Mouse (Mus musculus) frontal cortex, adult (tissue): Measurements from ENCODE around the gene Cinp.
A peak's percentile ranks its signal among the peaks of the same experiment; 100 is the strongest.
"Not testable (repeated sequence)": the region's sequence is repeated elsewhere in the genome, so short reads cannot be mapped to it uniquely, and the experiment has no call there.

Source experiments
- ATAC-seq: cut with Nextera tagmentation; 2 replicates; pipeline ENCODE4 v1.9.2; 2017; ENCODE audit warnings: mild to moderate bottlenecking, moderate library complexity, mixed read lengths; ENCODE audit not compliant: low TSS enrichment

Cinp gene

GRCm38 (mm10) chr12:110860293-110860692 lies 28.7 kb downstream of the Cinp start:
- no peak for ATAC-seq

GRCm38 (mm10) chr12:110858681-110859080 lies 30.3 kb downstream of the Cinp start:
- not testable (repeated sequence) for ATAC-seq

DNA sequence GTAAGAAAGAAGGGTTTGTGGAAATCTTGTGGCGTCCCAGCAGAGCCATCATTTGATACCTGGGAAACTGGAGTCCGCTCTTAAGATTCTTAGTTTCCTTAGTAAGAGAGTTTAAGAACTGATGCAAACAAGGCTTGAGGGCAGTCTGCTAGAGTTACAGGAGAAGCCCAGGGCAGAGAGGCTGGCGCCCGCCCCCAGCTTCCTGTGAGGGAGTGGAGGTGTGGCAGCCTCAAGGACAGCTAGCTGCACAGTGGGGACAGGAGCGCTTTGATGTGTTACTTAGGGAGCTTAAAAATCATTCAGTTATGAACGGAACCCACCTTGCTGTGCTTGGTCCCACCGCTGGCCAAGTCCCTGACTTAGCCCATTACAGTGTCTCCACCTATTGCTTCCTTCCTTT lies 31.7 kb downstream of the Cinp start:
- no peak for ATAC-seq

GRCm38 (mm10) chr12:110854786-110855737 lies 33.9 kb downstream of the Cinp start:
- no peak for ATAC-seq

DNA sequence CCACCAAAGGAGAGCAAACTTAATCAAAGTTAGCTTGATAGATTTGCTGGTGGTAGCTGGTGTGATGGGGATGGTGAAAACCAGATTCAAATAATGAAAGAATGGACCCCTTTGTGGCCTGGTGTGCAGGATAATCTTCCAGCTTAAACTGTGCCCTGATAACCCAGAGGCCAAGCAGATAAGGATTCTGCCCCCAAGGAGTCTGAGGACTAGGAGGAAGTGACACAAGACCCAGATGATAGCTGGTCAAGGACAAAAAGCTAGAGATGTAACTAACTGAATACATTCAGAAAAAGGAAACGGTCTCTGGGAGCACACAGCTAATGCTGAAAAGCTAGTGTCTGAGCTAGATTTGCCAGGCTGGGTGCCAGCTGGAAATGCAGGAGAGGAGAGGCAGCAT lies 37.0 kb downstream of the Cinp start:
- no peak for ATAC-seq

DNA sequence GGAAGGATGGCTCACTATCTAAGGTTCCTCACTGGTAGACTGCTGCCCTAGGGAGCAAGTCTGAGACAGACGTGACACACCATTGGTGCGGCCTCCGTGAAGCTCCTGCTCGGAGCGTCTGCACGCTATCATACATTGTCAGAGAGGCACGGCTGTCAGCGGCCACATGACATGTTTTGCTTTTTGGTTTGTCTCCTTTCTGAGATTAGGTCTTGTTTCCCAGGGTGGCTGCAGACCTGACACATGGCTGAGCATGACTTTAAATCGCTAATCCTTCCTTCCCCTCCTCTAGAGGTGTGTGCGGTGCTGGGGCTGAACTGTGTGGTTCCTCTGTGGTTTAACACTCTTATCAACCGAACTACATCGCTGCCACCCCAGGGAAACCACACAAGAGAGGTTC lies 37.5 kb downstream of the Cinp start:
- no peak for ATAC-seq

DNA sequence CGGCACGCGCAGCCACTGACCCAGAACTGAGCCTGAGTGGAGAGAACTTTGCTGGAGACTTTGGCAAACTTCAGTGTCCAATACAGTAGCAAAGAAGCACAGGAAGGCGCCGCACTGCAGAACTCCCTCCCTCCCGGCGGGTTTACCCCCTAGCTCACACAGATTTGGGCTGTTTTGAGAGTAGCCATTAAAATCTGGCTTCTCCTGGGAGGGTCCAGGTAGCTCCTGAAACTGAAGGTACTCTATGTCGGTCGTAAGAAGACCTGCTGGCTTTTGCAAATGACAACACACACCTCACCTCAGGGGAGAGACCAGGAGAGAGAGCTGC lies 38.1 kb downstream of the Cinp start:
- ATAC-seq = no peak

GRCm38 (mm10) chr12:110850010-110850928 lies 38.7 kb downstream of the Cinp start, which contains the start of gene Zfp839:
Gene Zfp839 (plus strand): TSS chr12:110850253.
- ATAC-seq = peak; percentile 80

- no peak for ATAC-seq
Observed at GRCm38 (mm10) chr12:110846191-110846765, 42.7 kb downstream of the Cinp start.

GRCm38 (mm10) chr12:110845131-110845880 lies 43.6 kb downstream of the Cinp start:
- peak; percentile 66 for ATAC-seq

GRCm38 (mm10) chr12:110844227-110845130 lies 44.5 kb downstream of the Cinp start:
- 0 out of 2 replicates have a peak, but pooled peaks have one; percentile 4 for ATAC-seq

GRCm38 (mm10) chr12:110843194-110844048 lies 45.5 kb downstream of the Cinp start:
- ATAC-seq = peak; percentile 39; the same call in 1 of the 2 replicates

DNA sequence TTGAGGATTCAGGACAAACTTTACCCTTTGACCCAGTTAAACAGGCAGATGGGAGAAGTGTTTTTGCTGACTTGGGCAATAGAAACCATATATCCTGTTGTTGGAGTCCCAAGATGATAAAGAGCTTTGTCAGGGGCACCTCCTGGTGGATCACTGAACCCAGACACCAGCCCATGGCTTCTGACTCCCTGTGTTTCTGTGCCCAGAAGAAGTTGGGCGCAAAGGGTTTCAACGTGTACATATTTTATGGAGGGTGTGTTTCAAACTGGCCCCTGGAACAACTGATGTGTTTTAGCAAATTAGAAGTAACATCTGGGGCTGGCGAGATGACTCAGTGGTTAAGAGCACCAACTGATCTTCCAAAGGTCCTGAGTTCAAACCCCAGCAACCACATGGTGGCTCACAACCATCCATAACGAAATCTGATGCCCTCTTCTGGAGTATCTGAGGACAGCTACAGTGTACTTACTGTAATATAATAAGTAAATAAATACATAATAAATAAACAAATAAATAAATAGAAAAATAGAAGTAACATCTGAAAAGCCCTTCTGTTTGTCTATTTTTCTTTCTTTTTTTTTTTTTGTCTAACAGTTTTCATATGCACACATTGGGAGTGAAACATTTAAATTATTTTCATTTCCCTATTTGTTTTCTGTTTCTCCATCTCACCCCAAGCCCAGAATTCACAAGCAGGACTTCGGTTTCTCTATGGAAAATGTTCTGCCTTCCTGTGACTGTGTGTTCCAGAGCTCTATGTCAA lies 47.0 kb downstream of the Cinp start:
- ATAC-seq = no peak

- ATAC-seq = peak; percentile 74
Observed at GRCm38 (mm10) chr12:110840348-110841198, 48.4 kb downstream of the Cinp start, which contains the start of gene Mok. Gene Mok (minus strand): TSS chr12:110840939.

- ATAC-seq = no peak
Observed at GRCm38 (mm10) chr12:110837850-110838249, 51.1 kb downstream of the Cinp start.

DNA sequence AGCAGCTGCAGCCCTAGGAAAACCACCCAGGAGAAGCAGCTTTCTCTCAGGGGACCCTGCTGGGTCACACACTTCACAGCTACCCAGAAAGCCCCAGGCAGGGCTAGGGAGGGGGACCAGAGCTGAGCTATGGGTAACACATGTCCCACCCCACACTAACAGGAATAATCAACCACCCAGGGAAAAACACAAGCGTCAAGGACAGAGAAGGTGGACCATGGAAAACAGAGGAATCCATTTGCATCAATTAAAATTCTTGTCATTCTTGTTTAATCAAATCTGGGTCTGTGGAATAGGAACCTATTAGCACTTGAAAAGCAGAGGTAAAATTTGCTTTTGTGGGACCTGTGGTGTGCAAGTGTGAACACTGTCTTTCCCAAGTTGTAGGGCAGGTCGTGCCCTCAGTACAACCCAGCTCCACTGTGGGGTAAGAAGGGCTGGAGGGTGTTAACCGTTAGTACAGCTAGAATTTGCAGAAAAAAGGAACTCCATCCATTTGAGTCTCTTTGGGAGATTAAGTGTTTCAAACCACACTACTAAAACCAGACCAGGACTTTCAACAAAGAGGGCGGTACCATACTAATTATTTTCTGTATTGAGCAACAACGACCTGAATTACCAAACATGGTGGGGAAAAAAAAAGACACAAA lies 51.6 kb downstream of the Cinp start:
- ATAC-seq = no peak

GRCm38 (mm10) chr12:110836729-110837128 lies 52.2 kb downstream of the Cinp start:
- no peak for ATAC-seq
